Mouse (Mus musculus) layer of hippocampus, postnatal 25 days (tissue): Measurements from ENCODE around the gene Ttc26. TPM values are rescaled to one million over a fixed set of nuclear protein-coding genes. Genes with fewer than 3 reads are reported as not detected.
"Not testable (repeated sequence)": the region's sequence is repeated elsewhere in the genome, so short reads cannot be mapped to it uniquely, and the experiment has no call there.

Source experiments
- DNase-seq, 2 experiments: peaks; one replicate each; pipeline ENCODE4 v3.0.0; 2022; ENCODE audit warnings: mixed read lengths in 2 of 2, low spot score in 1 of 2; ENCODE audit errors: extremely low spot score in 1 of 2
- total RNA-seq, 2 experiments: library from RNA; stranded (reverse); gene quantifications; 2 replicates each; pipeline ENCODE4 v1.2.3; 2021

Ttc26 gene
- total RNA-seq, 2 experiments from 2014 or later, result 9.0 to 11.8 TPM

GRCm38 (mm10) chr6:38448295-38448694, 67.0 kb downstream of the Ttc26 start:
- DNase-seq, result no peak

DNA sequence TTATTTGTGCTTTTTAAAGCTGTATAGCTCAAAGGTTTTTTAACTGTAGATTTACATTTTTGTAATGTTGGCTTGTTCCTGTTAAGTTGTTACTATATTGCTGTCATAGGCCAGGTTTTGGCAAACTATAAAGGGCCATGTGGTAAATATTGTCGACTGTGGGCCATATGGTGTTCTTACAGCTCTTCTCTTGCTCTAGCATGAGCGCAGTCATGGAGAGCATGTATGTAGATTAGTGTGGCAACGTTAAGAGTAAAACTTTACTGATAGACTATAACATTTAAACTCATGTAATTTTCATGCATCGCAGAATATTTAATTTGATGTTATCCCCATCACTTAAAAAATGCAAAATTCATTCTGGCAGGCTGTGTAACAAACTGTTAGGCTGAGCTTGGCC, 71.8 kb downstream of the Ttc26 start:
- no peak for DNase-seq

DNA sequence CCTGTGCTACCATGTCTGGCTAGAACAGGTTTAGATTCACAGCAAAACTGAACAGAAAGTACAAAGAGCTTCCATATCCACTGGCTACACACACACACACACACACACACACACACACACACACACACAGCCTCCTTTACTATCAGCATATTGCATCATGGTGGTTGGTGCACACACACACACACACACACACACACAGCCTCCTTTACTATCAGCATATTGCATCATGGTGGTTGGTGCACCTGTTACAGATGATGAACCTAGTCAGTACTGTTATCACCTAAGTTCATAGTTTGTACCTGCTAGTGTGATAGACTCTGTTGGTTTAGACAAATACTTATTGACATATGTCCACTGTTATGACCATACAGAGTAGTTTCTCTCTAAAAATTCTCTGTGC, 75.2 kb downstream of the Ttc26 start:
- DNase-seq, result not testable (repeated sequence)

DNA sequence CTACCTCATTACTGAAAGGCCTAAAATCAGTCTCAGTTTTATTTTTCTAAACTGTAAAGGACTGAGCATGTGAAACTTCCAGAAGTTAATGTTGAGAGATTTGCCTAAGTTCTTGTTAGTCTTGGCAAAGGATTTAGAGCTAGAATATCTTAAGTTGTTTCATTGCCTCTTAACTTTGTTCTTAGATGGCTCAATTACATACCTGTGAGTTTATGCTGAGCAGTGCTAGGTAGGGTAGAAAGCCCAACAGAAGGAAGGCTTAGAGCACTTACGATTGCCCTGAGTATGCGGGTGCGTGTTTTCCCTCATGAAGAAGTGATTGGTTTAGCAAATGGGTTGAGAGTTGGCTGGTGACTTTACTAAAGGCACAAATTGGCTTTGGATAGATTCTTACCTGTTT, 76.8 kb downstream of the Ttc26 start:
- DNase-seq, result no peak

GRCm38 (mm10) chr6:38469591-38469990, 88.3 kb downstream of the Ttc26 start:
- DNase-seq, result no peak

Other genes starting within 250 kb of the Ttc26 start
- 10 to 100 TPM; 33.2 to 43.0 TPM for gene D630045J12Rik, start 127.5 kb upstream of the Ttc26 start, total RNA-seq
- gene Zc3hav1l, start 82.2 kb upstream of the Ttc26 start, total RNA-seq, result 1 to 10 TPM; 3.5 to 4.3 TPM
- 1 to 10 TPM; 2.7 to 3.0 TPM for gene Zc3hav1, start 26.9 kb upstream of the Ttc26 start, total RNA-seq
- gene Ubn2, start 52.5 kb downstream of the Ttc26 start, total RNA-seq, result 10 to 100 TPM; 33.8 to 46.4 TPM
- gene Fmc1, start 152.0 kb downstream of the Ttc26 start, total RNA-seq, result 10 to 100 TPM; 50.7 to 63.4 TPM
- gene Luc7l2, start 169.9 kb downstream of the Ttc26 start, total RNA-seq, result 100 to 1,000 TPM; 133 to 214 TPM